Mouse (Mus musculus) brain, embryonic 14.5 days (tissue): ENCODE results near the gene 1700001C19Rik.

Experiments used
- CTCF ChIP-seq: fragments of 200-500 bp; IDR thresholded peaks from 2 replicates; pipeline ENCODE4 v1.5.1; 2012; ENCODE audit warnings: inconsistent platforms, mild to moderate bottlenecking, moderate library complexity, borderline replicate concordance; ENCODE audit not compliant: insufficient read depth, insufficient read length; ENCODE audit errors: extremely low read depth
- POLR2A ChIP-seq: fragments of 200-500 bp; IDR thresholded peaks from 2 replicates; pipeline ENCODE4 v1.6.1; 2012; ENCODE audit warnings: mild to moderate bottlenecking, inconsistent platforms, borderline replicate concordance; ENCODE audit not compliant: poor library complexity, insufficient read depth, insufficient read length, severe bottlenecking; ENCODE audit errors: extremely low read depth

- TF ChIP-seq POLR2A (no peak), CTCF (no peak)
Observed at GRCm38 (mm10) chr17:47450239-47450638, 13.1 kb upstream of the 1700001C19Rik start.
